Mouse (Mus musculus): Measurements from ENCODE around the gene B4galt7. TPM values are rescaled to one million over a fixed set of nuclear protein-coding genes. Genes with fewer than 3 reads are reported as not detected.

Gene B4galt7
- polyA plus RNA-seq, 1 experiment from 2014 or later: 27.7 TPM

DNA sequence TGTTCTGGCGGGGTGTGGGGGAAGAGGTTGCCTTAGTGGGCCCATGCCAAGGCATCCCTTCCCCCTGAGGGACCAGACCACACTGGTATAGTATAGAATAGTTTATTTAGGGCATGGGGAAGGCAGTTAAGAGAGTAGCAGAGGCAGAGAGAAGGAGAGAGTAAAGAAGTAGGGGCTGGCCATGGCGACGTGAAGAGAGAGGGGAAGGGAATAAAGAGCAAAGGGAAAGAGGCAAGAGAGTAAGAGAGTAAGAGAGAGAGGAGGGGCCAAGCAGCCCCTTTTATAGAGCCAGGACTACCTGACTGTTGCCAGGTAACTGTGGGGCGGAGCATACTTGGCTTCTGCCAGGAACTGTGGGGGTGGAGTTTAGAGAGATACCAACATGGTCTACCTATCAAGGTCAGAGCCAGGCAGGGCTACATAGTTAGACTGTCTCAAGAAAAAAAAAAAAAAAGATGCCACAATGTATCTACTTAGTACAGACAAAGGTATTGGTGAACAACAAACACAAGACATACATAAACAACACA, 7.7 kb upstream of the B4galt7 start:
- no peak overlapping the region for H3K4me3 ChIP-seq (ENCODE audit: low read depth, low read length)
- peaks cover 7% of the 10 kb centered on the region; the same call in 1 of the 2 replicates for H3K36me3 ChIP-seq (ENCODE audit: control insufficient read depth, insufficient read depth, low read length)
- H3K4me2 ChIP-seq (replicated peaks; ENCODE audit: low read depth, low read length): no peak overlapping the region
- no peaks in the 10 kb centered on the region for H3K9me3 ChIP-seq (ENCODE audit: control insufficient read depth, low read length)
- DNase-seq (ENCODE audit: low spot score) (no peak), ATAC-seq (ENCODE audit: low FRiP score) (no peak)
- 0 out of 2 replicates have a peak, but pooled peaks cover 2% of the 10 kb centered on the region for H3K4me1 ChIP-seq (replicated peaks; ENCODE audit: control insufficient read depth, insufficient read depth, low read length)
- WGBS: 80% methylated on average over 4 of the region's 4 CpGs
- H3K27me3 ChIP-seq (ENCODE audit: control insufficient read depth, insufficient read depth, low read length): no peaks in the 10 kb centered on the region
- no peak overlapping the region for H3K27ac ChIP-seq (ENCODE audit: low read depth, low read length)
- no peak overlapping the region for H3K9ac ChIP-seq (ENCODE audit: low read depth, low read length)

DNA sequence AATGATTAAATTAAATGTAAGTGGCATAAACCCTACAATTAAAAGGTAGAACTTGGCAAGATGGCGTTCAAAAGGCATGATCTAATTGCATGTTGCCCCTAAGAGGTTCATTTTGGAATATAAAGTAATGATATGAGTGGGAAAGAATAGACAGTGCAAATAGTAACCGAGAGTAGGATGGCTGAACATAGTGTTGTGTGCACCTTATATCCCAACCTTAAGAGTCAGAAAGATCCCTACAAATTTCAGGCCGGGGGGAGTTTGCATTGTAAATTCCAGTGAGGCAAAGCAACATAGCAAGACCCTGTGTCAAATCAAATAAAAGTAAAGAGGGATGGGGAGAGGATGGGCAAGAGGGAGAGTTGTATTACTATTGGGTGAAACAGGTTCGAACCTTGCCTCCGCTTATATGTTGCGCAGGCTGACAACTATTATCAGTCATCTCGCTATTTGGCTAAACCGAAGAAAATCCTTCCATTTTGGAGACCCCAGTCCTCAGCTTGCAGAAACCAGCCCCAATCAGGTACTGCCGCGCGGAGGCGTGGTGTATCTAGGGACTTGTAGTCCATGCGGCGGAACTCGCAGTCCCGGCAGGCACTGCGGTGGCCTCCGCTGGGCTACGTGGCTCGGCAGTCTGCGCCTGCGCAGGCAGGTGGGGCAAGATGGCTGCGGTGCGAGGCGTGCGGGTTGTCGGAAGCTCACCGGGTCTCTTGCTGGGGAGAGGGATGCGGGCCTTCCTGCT, 7.0 kb upstream of the B4galt7 start:
- Histone ChIP-seq H3K4me1 (replicated peaks; ENCODE audit: control insufficient read depth, insufficient read depth, low read length) (0 out of 2 replicates have a peak, but pooled peaks cover 2% of the 10 kb centered on the region), H3K36me3 (ENCODE audit: control insufficient read depth, insufficient read depth, low read length) (peaks cover 9% of the 10 kb centered on the region; the same call in 1 of the 2 replicates), H3K9ac (ENCODE audit: low read depth, low read length) (peak overlapping the region; percentile 75), H3K9me3 (ENCODE audit: control insufficient read depth, low read length) (no peaks in the 10 kb centered on the region), H3K4me3 (ENCODE audit: low read depth, low read length) (peak overlapping the region; percentile 76), H3K4me2 (replicated peaks; ENCODE audit: low read depth, low read length) (peak overlapping the region; percentile 56), H3K27ac (ENCODE audit: low read depth, low read length) (0 out of 2 replicates have a peak overlapping the region, but pooled peaks have one; percentile 9), H3K27me3 (ENCODE audit: control insufficient read depth, insufficient read depth, low read length) (no peaks in the 10 kb centered on the region)
- peak; percentile 97 for ATAC-seq (ENCODE audit: low FRiP score)
- WGBS: 4% methylated on average over 29 of the region's 29 CpGs
- peak; percentile 98 for DNase-seq (ENCODE audit: low spot score)

DNA sequence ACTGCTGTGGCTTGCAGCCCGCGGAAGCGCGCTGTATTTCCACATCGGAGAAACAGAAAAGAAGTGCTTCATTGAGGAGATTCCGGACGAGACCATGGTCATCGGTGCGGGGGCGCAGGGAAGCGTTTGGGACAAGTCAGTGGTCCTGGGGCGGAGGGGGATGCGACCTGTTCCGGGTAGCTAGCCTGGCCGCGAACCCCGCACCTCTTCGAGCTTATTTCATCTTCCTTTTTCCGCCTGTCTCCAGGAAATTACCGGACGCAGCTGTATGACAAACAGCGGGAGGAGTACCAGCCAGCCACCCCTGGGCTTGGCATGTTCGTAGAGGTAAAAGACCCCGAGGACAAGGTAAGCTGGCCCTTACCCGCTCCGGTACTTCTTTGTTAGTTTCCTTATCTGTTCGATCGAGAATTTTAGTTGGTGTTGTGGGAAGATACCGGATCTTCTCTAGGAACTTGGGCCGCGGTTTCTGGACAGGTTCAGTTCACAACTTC, 6.4 kb upstream of the B4galt7 start:
- peak overlapping the region; percentile 75 for H3K9ac ChIP-seq (ENCODE audit: low read depth, low read length)
- peak overlapping the region; percentile 56 for H3K4me2 ChIP-seq (replicated peaks; ENCODE audit: low read depth, low read length)
- H3K27ac ChIP-seq (ENCODE audit: low read depth, low read length): 0 out of 2 replicates have a peak overlapping the region, but pooled peaks have one; percentile 9
- H3K4me3 ChIP-seq (ENCODE audit: low read depth, low read length): peak overlapping the region; percentile 76
- 0 out of 2 replicates have a peak, but pooled peaks cover 2% of the 10 kb centered on the region for H3K4me1 ChIP-seq (replicated peaks; ENCODE audit: control insufficient read depth, insufficient read depth, low read length)
- 1% methylated on average over 31 of the region's 31 CpGs for WGBS
- DNase-seq (ENCODE audit: low spot score): no peak
- H3K36me3 ChIP-seq (ENCODE audit: control insufficient read depth, insufficient read depth, low read length): peaks cover 9% of the 10 kb centered on the region; the same call in 1 of the 2 replicates
- H3K9me3 ChIP-seq (ENCODE audit: control insufficient read depth, low read length): no peaks in the 10 kb centered on the region
- H3K27me3 ChIP-seq (ENCODE audit: control insufficient read depth, insufficient read depth, low read length): no peaks in the 10 kb centered on the region
- ATAC-seq (ENCODE audit: low FRiP score): peak; percentile 85

GRCm38 (mm10) chr13:55595375-55595774, 4.3 kb upstream of the B4galt7 start:
- Histone ChIP-seq H3K9me3 (ENCODE audit: control insufficient read depth, low read length) (no peaks in the 10 kb centered on the region), H3K36me3 (ENCODE audit: control insufficient read depth, insufficient read depth, low read length) (peaks cover 9% of the 10 kb centered on the region; the same call in 1 of the 2 replicates), H3K27me3 (ENCODE audit: control insufficient read depth, insufficient read depth, low read length) (no peaks in the 10 kb centered on the region), H3K4me2 (replicated peaks; ENCODE audit: low read depth, low read length) (no peak overlapping the region), H3K9ac (ENCODE audit: low read depth, low read length) (no peak overlapping the region), H3K4me1 (replicated peaks; ENCODE audit: control insufficient read depth, insufficient read depth, low read length) (0 out of 2 replicates have a peak, but pooled peaks cover 2% of the 10 kb centered on the region), H3K27ac (ENCODE audit: low read depth, low read length) (no peak overlapping the region), H3K4me3 (ENCODE audit: low read depth, low read length) (no peak overlapping the region)
- ATAC-seq (ENCODE audit: low FRiP score): no peak
- DNase-seq (ENCODE audit: low spot score): no peak
- WGBS: 90% methylated on average over 12 of the region's 12 CpGs

DNA sequence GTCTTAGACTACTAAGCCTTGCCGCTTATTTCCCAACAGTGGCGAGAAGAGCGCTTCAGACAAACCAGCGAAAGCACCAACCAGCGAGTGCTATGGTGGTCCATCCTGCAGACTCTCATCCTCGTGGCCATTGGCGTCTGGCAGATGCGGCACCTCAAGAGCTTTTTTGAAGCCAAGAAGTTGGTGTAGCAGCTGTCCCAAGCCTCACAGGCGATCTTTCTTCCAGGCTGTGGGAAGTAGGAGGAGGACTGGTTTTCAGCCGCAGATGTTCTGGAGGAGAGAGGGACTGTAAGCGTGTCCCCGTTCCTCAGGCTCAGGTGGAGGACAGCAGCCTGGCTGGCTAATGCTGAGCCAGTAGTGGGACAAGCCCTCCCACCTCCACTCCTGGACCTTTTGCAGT, 2.9 kb upstream of the B4galt7 start:
- no peak overlapping the region for H3K4me2 ChIP-seq (replicated peaks; ENCODE audit: low read depth, low read length)
- H3K4me1 ChIP-seq (replicated peaks; ENCODE audit: control insufficient read depth, insufficient read depth, low read length): 0 out of 2 replicates have a peak, but pooled peaks cover 2% of the 10 kb centered on the region
- H3K36me3 ChIP-seq (ENCODE audit: control insufficient read depth, insufficient read depth, low read length): peaks cover 9% of the 10 kb centered on the region; the same call in 1 of the 2 replicates
- 96% methylated on average over 12 of the region's 12 CpGs for WGBS
- no peak overlapping the region for H3K4me3 ChIP-seq (ENCODE audit: low read depth, low read length)
- no peaks in the 10 kb centered on the region for H3K27me3 ChIP-seq (ENCODE audit: control insufficient read depth, insufficient read depth, low read length)
- H3K9ac ChIP-seq (ENCODE audit: low read depth, low read length): no peak overlapping the region
- no peak overlapping the region for H3K27ac ChIP-seq (ENCODE audit: low read depth, low read length)
- H3K9me3 ChIP-seq (ENCODE audit: control insufficient read depth, low read length): no peaks in the 10 kb centered on the region
- DNase-seq (ENCODE audit: low spot score): no peak
- no peak for ATAC-seq (ENCODE audit: low FRiP score)

- H3K4me3 ChIP-seq (ENCODE audit: low read depth, low read length): peak overlapping the region; percentile 78
- H3K27ac ChIP-seq (ENCODE audit: low read depth, low read length): no peak overlapping the region; the same call in 1 of the 2 replicates
- ATAC-seq (ENCODE audit: low FRiP score): no peak
These were observed 961 bp downstream of the B4galt7 start for GRCm38 (mm10) chr13:55600657-55601056.

GRCm38 (mm10) chr13:55601611-55602010, 1.9 kb downstream of the B4galt7 start:
- H3K36me3 ChIP-seq (ENCODE audit: control insufficient read depth, insufficient read depth, low read length): peaks cover 8% of the 10 kb centered on the region; the same call in 1 of the 2 replicates

More at GRCm38 (mm10) chr13:55600657-55601056, 961 bp downstream of the B4galt7 start:
- Histone ChIP-seq H3K4me1 (replicated peaks; ENCODE audit: control insufficient read depth, insufficient read depth, low read length) (no peaks in the 10 kb centered on the region), H3K27me3 (ENCODE audit: control insufficient read depth, insufficient read depth, low read length) (no peaks in the 10 kb centered on the region), H3K9ac (ENCODE audit: low read depth, low read length) (peak overlapping the region; percentile 83), H3K9me3 (ENCODE audit: control insufficient read depth, low read length) (no peaks in the 10 kb centered on the region), H3K4me2 (replicated peaks; ENCODE audit: low read depth, low read length) (peak overlapping the region; percentile 81), H3K36me3 (ENCODE audit: control insufficient read depth, insufficient read depth, low read length) (peaks cover 9% of the 10 kb centered on the region; the same call in 1 of the 2 replicates)
- 30% methylated on average over 9 of the region's 9 CpGs for WGBS
- DNase-seq (ENCODE audit: low spot score): peak; percentile 27

GRCm38 (mm10) chr13:55604606-55605005, 4.9 kb downstream of the B4galt7 start:
- 97% methylated on average over 3 of the region's 3 CpGs for WGBS
- Histone ChIP-seq H3K4me2 (replicated peaks; ENCODE audit: low read depth, low read length) (no peak overlapping the region), H3K36me3 (ENCODE audit: control insufficient read depth, insufficient read depth, low read length) (0 out of 2 replicates have a peak, but pooled peaks cover 5% of the 10 kb centered on the region), H3K27ac (ENCODE audit: low read depth, low read length) (no peak overlapping the region), H3K4me1 (replicated peaks; ENCODE audit: control insufficient read depth, insufficient read depth, low read length) (no peaks in the 10 kb centered on the region), H3K4me3 (ENCODE audit: low read depth, low read length) (no peak overlapping the region), H3K9me3 (ENCODE audit: control insufficient read depth, low read length) (no peaks in the 10 kb centered on the region), H3K9ac (ENCODE audit: low read depth, low read length) (no peak overlapping the region), H3K27me3 (ENCODE audit: control insufficient read depth, insufficient read depth, low read length) (no peaks in the 10 kb centered on the region)
- ATAC-seq (ENCODE audit: low FRiP score) (no peak), DNase-seq (ENCODE audit: low spot score) (no peak)

More at GRCm38 (mm10) chr13:55601611-55602010, 1.9 kb downstream of the B4galt7 start:
- H3K4me2 ChIP-seq (replicated peaks; ENCODE audit: low read depth, low read length): no peak overlapping the region
- H3K4me3 ChIP-seq (ENCODE audit: low read depth, low read length): no peak overlapping the region
- H3K4me1 ChIP-seq (replicated peaks; ENCODE audit: control insufficient read depth, insufficient read depth, low read length): no peaks in the 10 kb centered on the region
- 5% methylated on average over 3 of the region's 3 CpGs for WGBS
- no peaks in the 10 kb centered on the region for H3K27me3 ChIP-seq (ENCODE audit: control insufficient read depth, insufficient read depth, low read length)
- ATAC-seq (ENCODE audit: low FRiP score): no peak
- peak; percentile 92 for DNase-seq (ENCODE audit: low spot score)
- H3K9me3 ChIP-seq (ENCODE audit: control insufficient read depth, low read length): no peaks in the 10 kb centered on the region
- no peak overlapping the region for H3K27ac ChIP-seq (ENCODE audit: low read depth, low read length)
- no peak overlapping the region for H3K9ac ChIP-seq (ENCODE audit: low read depth, low read length)
